Mouse (Mus musculus): ENCODE results near the gene Arhgap29. TPM values are rescaled to one million over a fixed set of nuclear protein-coding genes. Genes with fewer than 3 reads are reported as not detected.

Arhgap29 gene
- polyA plus RNA-seq, 1 experiment from 2014 or later: 22.1 TPM

GRCm38 (mm10) chr3:122062586-122062985 lies 110.2 kb downstream of the Arhgap29 start:
- no peak for ATAC-seq
- Histone ChIP-seq H3K4me1 (ENCODE audit: control insufficient read depth, insufficient read depth, low read length) (peaks cover 2% of the 10 kb centered on the region), H3K4me2 (ENCODE audit: low read depth, low read length) (no peak overlapping the region), H3K36me3 (ENCODE audit: control insufficient read depth, insufficient read depth, low read length) (no peaks in the 10 kb centered on the region), H3K9me3 (ENCODE audit: control insufficient read depth, low read length) (no peaks in the 10 kb centered on the region), H3K27ac (ENCODE audit: low read length) (no peak overlapping the region), H3K27me3 (replicated peaks; ENCODE audit: control insufficient read depth, insufficient read depth, low read length) (no peaks in the 10 kb centered on the region), H3K4me3 (ENCODE audit: low read length) (no peak overlapping the region), H3K9ac (ENCODE audit: low read depth, low read length) (no peak overlapping the region)
- WGBS: 73% methylated on average over 10 of the region's 10 CpGs

- WGBS: 48% methylated on average over 13 of the region's 13 CpGs
- no peak for ATAC-seq
- Histone ChIP-seq H3K4me2 (ENCODE audit: low read depth, low read length) (no peak overlapping the region), H3K9ac (ENCODE audit: low read depth, low read length) (no peak overlapping the region), H3K9me3 (ENCODE audit: control insufficient read depth, low read length) (no peaks in the 10 kb centered on the region), H3K4me3 (ENCODE audit: low read length) (no peak overlapping the region), H3K4me1 (ENCODE audit: control insufficient read depth, insufficient read depth, low read length) (peaks cover 2% of the 10 kb centered on the region), H3K27me3 (replicated peaks; ENCODE audit: control insufficient read depth, insufficient read depth, low read length) (no peaks in the 10 kb centered on the region), H3K36me3 (ENCODE audit: control insufficient read depth, insufficient read depth, low read length) (no peaks in the 10 kb centered on the region), H3K27ac (ENCODE audit: low read length) (no peak overlapping the region)
Measured at GRCm38 (mm10) chr3:122064556-122065410, 112.4 kb downstream of the Arhgap29 start.

Other genes with a start within 250 kb of the Arhgap29 start
- gene F3, start 229.0 kb upstream of the Arhgap29 start, polyA plus RNA-seq (2015; fragmentation: Nextera tagmentation; extraction: Ambion mirVana): 24.7 and 28.6 TPM in 2 replicates
- 63.1 and 66.5 TPM in 2 replicates for gene Abcd3, start 137.2 kb upstream of the Arhgap29 start, polyA plus RNA-seq (2015; fragmentation: Nextera tagmentation; extraction: Ambion mirVana)
- gene Abca4, start 91.9 kb downstream of the Arhgap29 start, polyA plus RNA-seq (2015; fragmentation: Nextera tagmentation; extraction: Ambion mirVana): 0.70 and 0.83 TPM in 2 replicates

Data from intestine, embryonic 16.5 days (tissue).